Mouse (Mus musculus) cerebellum, adult 9-10 months (tissue): Measurements from ENCODE around the gene Ttc30b.
"Not testable (repeated sequence)": the region's sequence is repeated elsewhere in the genome, so short reads cannot be mapped to it uniquely, and the experiment has no call there.

Experiments
- DNase-seq: peaks from one replicate; pipeline ENCODE4 v3.0.0; 2022

The Ttc30b gene

GRCm38 (mm10) chr2:75938117-75939063 lies at the start of gene Ttc30b:
Gene Ttc30b (minus strand): TSS chr2:75938585.
- peak; percentile 88 for DNase-seq

DNA sequence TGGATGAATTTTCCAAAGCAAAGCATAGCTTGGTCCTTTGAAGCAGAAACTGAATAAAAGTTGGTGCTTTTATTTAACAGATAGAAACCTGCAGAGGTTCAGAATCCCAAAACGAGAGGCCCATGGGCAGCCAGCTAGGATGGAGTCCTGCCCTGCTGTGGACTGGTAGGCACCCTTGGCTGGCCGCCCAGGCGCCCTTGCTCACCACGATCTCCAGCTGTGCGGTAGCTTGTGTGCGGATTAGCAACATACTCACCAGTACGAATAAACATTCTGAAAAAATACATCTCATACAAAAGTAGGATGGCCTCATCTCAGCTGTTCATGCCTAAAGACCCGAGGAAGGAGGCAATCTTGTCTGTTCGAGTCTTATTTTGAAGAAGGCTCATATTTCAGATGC lies 49.4 kb upstream of the Ttc30b start:
- DNase-seq = no peak

GRCm38 (mm10) chr2:75985124-75985523 lies 46.7 kb upstream of the Ttc30b start:
- peak; percentile 81 for DNase-seq

GRCm38 (mm10) chr2:75983847-75984246 lies 45.5 kb upstream of the Ttc30b start:
- DNase-seq = no peak

- DNase-seq = no peak
Measured at GRCm38 (mm10) chr2:75983091-75983490, 44.7 kb upstream of the Ttc30b start.

GRCm38 (mm10) chr2:75982626-75983025 lies 44.2 kb upstream of the Ttc30b start:
- no peak for DNase-seq

DNA sequence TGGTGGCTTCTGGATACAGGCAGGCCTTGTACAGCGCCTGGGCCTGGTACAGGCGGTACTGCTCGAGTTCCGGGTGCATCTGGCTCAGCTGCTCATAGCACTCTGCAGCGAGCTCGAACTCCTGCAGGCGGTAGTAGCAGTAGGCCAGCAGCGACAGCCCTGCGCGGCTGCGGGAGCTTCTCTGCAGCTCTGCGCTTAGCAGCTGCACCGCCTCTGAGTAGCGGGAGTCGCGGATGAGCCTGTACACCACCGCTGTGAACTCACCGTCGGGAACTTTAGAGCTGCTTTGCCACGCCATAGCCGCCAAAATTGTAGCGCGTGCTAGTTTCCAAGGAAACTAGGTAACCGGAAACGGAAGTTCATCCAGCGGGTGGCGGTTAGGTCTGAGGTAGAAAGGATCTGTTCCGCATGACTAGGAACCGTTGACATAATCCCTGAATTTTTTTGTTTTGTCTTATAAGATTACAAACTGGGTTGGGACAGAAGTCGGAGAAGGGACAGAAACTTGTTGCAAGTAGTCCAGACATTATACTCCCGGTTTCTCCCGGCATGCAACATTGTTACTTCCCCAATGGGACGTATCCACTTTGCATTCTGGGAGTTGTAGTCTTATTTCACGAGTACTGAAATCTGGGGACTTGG lies 43.2 kb upstream of the Ttc30b start, which contains the start of gene Ttc30a1:
Ttc30a1 (minus strand) TSS at position 528 of the 642 bp plus-strand sequence.
- DNase-seq = peak; percentile 89

DNA sequence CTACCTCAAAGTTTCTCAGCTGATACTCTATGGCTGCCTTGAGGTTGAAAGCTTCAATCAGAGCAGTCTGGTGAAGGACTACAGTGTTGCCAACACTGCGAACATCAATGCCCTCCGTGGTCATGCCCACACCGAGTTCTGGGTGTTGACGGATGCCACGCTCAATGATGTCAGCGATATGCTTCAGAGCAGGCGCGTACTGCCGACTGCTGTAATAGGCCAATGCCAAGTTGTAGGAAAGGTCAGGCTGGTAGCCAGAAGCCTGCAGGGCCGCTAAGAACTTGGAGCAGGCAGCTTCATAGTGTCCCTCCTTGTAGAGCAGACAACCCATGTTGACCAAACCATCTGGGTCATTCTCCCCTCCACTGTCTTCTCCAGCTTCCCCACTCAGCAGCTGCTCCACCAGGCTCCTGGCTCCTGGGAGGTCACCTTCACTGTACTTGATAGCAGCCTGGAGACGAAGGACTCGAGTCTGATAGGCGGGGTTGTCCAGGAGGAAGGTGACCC lies 42.6 kb upstream of the Ttc30b start:
- peak; percentile 22 for DNase-seq

- DNase-seq = not testable (repeated sequence)
Measured at GRCm38 (mm10) chr2:75977752-75978368, 39.5 kb upstream of the Ttc30b start, which contains the start of gene Ttc30a2. Gene Ttc30a2 (minus strand): TSS chr2:75978170.

GRCm38 (mm10) chr2:75976070-75976469 lies 37.7 kb upstream of the Ttc30b start:
- not testable (repeated sequence) for DNase-seq

DNA sequence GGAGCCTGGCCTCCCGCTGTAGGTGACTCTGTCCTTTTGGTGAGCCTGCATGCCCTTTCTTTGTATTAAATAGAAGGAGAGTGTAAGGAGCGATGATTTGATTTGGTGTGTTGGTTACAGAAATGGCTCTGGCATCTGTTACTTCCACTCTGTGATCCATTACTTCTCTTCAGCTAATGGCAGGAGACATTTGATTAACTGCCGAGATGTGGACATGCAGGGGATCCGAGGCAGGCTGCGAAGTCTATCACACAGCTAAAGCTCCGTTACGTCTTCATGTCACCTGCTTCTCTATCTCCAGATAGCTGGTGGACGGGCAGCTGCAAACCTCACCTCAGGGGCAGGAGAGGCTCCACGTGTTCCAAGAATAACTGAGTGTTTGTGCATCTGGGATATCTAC lies 35.7 kb upstream of the Ttc30b start:
- DNase-seq = no peak

- peak; percentile 82 for DNase-seq
Measured at GRCm38 (mm10) chr2:75964972-75965371, 26.6 kb upstream of the Ttc30b start.

DNA sequence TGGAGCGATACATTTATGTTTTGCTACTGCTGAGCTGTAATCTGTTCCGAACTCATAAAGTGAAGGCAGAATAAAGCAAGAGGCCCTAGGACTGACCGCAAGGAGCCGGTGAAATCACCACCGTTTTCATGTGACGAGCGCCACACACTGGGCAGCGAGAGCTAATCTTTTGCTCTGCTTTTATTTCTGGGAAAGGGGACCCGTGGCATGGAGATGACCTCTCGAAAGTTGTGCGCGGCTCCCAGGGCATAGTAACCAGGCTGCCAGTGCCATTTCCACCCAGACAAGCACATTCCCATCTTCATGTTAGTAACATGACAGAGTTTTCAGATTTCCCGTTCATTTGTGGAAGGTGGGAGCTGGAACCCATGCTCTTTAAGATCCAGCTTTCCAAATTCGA lies 26.1 kb upstream of the Ttc30b start:
- peak; percentile 63 for DNase-seq

GRCm38 (mm10) chr2:75964051-75964450 lies 25.7 kb upstream of the Ttc30b start:
- no peak for DNase-seq

DNA sequence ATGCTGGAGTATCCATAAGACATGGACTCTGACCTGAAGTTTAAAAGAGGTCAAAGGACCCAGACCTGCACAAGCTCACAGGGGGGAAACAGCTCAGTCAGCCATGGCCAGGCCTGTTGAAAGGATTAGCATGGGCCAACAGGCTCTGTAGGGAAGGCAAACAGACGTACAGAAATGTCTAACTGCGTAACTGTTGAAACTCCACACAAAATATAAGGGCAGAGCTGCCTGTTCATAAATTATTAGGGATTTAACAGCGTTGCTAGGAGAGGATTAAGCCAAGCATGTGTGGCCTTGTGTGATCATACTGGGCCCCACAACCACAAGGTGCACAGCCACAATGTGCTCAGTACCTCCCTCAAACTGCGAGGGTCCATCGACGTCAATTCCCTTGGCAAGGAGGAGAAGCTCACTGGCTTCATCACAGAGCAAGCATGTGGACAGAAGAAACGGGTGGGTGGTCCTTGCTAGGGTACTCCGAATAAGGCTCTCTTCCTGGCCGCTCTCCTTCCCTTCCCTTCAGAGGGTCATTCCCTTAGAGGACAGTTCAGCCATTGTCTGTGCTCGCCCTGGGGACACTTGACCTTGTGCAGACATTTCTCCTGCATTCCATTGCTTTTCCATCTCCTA lies 24.9 kb upstream of the Ttc30b start:
- DNase-seq = no peak

- DNase-seq = no peak
Measured at GRCm38 (mm10) chr2:75960366-75961330, 22.3 kb upstream of the Ttc30b start.

GRCm38 (mm10) chr2:75959850-75960365 lies 21.5 kb upstream of the Ttc30b start:
- peak; percentile 25 for DNase-seq

- DNase-seq = no peak
Measured at GRCm38 (mm10) chr2:75959183-75959849, 20.9 kb upstream of the Ttc30b start.

DNA sequence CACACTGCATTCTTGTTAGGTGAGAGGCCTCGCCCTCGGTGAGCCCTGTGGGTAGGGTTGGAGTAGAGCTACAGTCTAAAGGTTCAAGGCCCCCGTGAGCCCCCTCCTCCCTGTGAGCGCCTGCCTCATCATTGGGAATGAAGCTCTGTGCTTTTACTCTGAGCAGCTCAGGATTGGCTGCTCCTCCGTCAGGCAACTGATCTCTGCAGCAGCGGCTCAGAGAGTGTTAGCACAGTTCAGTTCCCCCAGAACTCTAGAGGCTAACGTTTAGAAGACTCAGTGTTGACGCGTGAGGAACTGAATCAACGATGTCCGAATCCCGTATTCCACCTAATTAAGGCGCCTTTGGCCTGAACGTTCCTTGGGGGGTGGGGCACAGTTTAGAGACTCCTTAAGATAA lies 17.3 kb upstream of the Ttc30b start:
- no peak for DNase-seq

GRCm38 (mm10) chr2:75953320-75953719 lies 14.9 kb upstream of the Ttc30b start:
- DNase-seq = no peak

DNA sequence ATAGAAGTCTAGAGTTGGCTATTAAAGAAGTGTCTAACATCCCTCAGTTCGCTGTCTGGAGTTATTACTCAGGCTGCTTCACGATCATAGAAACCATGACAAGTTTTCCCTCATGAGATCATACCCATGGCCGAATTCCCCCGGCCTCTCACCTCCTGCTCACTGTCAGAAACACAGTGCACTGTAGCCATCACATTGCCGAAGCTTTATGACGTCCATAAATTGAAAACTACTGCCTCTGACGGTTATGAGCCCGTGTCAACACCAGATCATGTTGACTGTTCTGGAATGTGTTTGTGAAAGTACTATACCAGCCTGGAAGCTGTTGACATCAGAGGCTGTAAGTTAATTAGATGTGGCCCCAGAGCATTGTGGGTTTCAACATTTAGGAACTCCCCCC lies 12.3 kb upstream of the Ttc30b start:
- DNase-seq = no peak
